25 mouse cellular contexts compared by ENCODE assay signal in genomic region chr6:136425956-136426355, GRCm38 (mm10). TPM values are rescaled to one million over a fixed set of nuclear protein-coding genes. Genes with fewer than 3 reads are reported as not detected.
DNase-seq lines count a peak whose midpoint lies in the region; ATAC-seq lines count a peak whose summit lies in the region.
"Had no signal": no experiment of that assay in that cellular context is flagged by ENCODE, and none has a peak within 500 bp of the region (broad histone marks: within the 10 kb centered on the region; RNA-seq: fewer than 3 reads in every experiment).

No protein-coding gene starts in this region.

- peak; percentile 63 for ATAC-seq in intestine, embryonic 16.5 days
- ATAC-seq in stomach, embryonic 15.5 days (ENCODE audit: insufficient read depth, low FRiP score, low read depth), result no peak
- no peak for ATAC-seq in midbrain, embryonic 13.5 days
- ATAC-seq: CD4-positive, CD25-positive, alpha-beta regulatory T cell, adult 4 months; forebrain, embryonic 15.5 days had no signal

- peak; percentile 44 for DNase-seq in urinary bladder, postnatal 14 days (ENCODE audit: low spot score)
- no peak for DNase-seq in urinary bladder, postnatal 25 days (ENCODE audit: low spot score)
- DNase-seq in cerebellum, adult 9-11 months, result no peak
- DNase-seq in cerebellum, adult 8-10 months, result no peak
- DNase-seq: adrenal gland, adult 2 months; adrenal gland, postnatal 14 days; cerebellum, adult 11 months; cerebellum, adult 2 months; cerebellum, postnatal 14 days; gastrocnemius, postnatal 36 days; kidney, adult 11 months had no signal

- H3K36me3 ChIP-seq in intestine, embryonic 16.5 days (ENCODE audit: control insufficient read depth, insufficient read depth, low read length), result no peaks in the 10 kb centered on the region
- H3K36me3 ChIP-seq in stomach, embryonic 15.5 days, result no peaks in the 10 kb centered on the region
- no peaks in the 10 kb centered on the region for H3K36me3 ChIP-seq in midbrain, embryonic 13.5 days
- H3K36me3 ChIP-seq: embryonic facial prominence, embryonic 12.5 days; embryonic facial prominence, embryonic 15.5 days; forebrain, embryonic 12.5 days; forebrain, embryonic 15.5 days; hindbrain, embryonic 12.5 days; hindbrain, embryonic 15.5 days had no signal

- H3K4me3 ChIP-seq in intestine, embryonic 16.5 days (ENCODE audit: low read length), result no peak overlapping the region
- no peak overlapping the region for H3K4me3 ChIP-seq in stomach, embryonic 15.5 days (replicated peaks)
- H3K4me3 ChIP-seq in midbrain, embryonic 13.5 days (replicated peaks), result no peak overlapping the region
- H3K4me3 ChIP-seq: embryonic facial prominence, embryonic 12.5 days; embryonic facial prominence, embryonic 15.5 days; forebrain, embryonic 12.5 days; forebrain, embryonic 15.5 days; hindbrain, embryonic 12.5 days; hindbrain, embryonic 15.5 days had no signal

- H3K4me2 ChIP-seq in intestine, embryonic 16.5 days (ENCODE audit: low read depth, low read length), result no peak overlapping the region
- no peak overlapping the region for H3K4me2 ChIP-seq in stomach, embryonic 15.5 days
- H3K4me2 ChIP-seq in midbrain, embryonic 13.5 days (replicated peaks), result no peak overlapping the region
- H3K4me2 ChIP-seq: embryonic facial prominence, embryonic 12.5 days; embryonic facial prominence, embryonic 15.5 days; forebrain, embryonic 12.5 days; forebrain, embryonic 15.5 days; heart, embryonic 11.5 days; hindbrain, embryonic 12.5 days; hindbrain, embryonic 15.5 days had no signal

- H3K9me3 ChIP-seq in intestine, embryonic 16.5 days (ENCODE audit: control insufficient read depth, low read length), result no peaks in the 10 kb centered on the region
- no peaks in the 10 kb centered on the region for H3K9me3 ChIP-seq in stomach, embryonic 15.5 days
- no peaks in the 10 kb centered on the region for H3K9me3 ChIP-seq in midbrain, embryonic 13.5 days
- H3K9me3 ChIP-seq: embryonic facial prominence, embryonic 12.5 days; embryonic facial prominence, embryonic 15.5 days; forebrain, embryonic 12.5 days; forebrain, embryonic 15.5 days; hindbrain, embryonic 12.5 days; hindbrain, embryonic 15.5 days had no signal

- H3K27ac ChIP-seq in intestine, embryonic 16.5 days (ENCODE audit: low read length), result no peak overlapping the region
- H3K27ac ChIP-seq in stomach, embryonic 15.5 days, result 0 out of 2 replicates have a peak overlapping the region, but pooled peaks have one; percentile 74
- no peak overlapping the region for H3K27ac ChIP-seq in midbrain, embryonic 13.5 days
- H3K27ac ChIP-seq: embryonic facial prominence, embryonic 12.5 days; forebrain, embryonic 12.5 days; forebrain, embryonic 15.5 days; hindbrain, embryonic 12.5 days; hindbrain, embryonic 15.5 days had no signal

- WGBS in intestine, embryonic 16.5 days, result 65% methylated on average over 5 of the region's 5 CpGs
- 68% methylated on average over 5 of the region's 5 CpGs for WGBS in stomach, embryonic 15.5 days
- WGBS in midbrain, embryonic 13.5 days, result 93% methylated on average over 5 of the region's 5 CpGs

- H3K4me1 ChIP-seq in intestine, embryonic 16.5 days (ENCODE audit: control insufficient read depth, insufficient read depth, low read length), result peaks cover 4% of the 10 kb centered on the region
- H3K4me1 ChIP-seq in stomach, embryonic 15.5 days, result peaks cover 4% of the 10 kb centered on the region; the same call in 1 of the 2 replicates
- H3K4me1 ChIP-seq in midbrain, embryonic 13.5 days (replicated peaks), result no peaks in the 10 kb centered on the region
- H3K4me1 ChIP-seq: embryonic facial prominence, embryonic 12.5 days; forebrain, embryonic 12.5 days; forebrain, embryonic 15.5 days; hindbrain, embryonic 12.5 days; hindbrain, embryonic 15.5 days had no signal

- H3K27me3 ChIP-seq in intestine, embryonic 16.5 days (replicated peaks; ENCODE audit: control insufficient read depth, insufficient read depth, low read length), result no peaks in the 10 kb centered on the region
- H3K27me3 ChIP-seq in stomach, embryonic 15.5 days (replicated peaks), result no peaks in the 10 kb centered on the region
- H3K27me3 ChIP-seq in midbrain, embryonic 13.5 days, result no peaks in the 10 kb centered on the region
- H3K27me3 ChIP-seq: embryonic facial prominence, embryonic 12.5 days; embryonic facial prominence, embryonic 15.5 days; forebrain, embryonic 12.5 days; forebrain, embryonic 15.5 days; hindbrain, embryonic 12.5 days; hindbrain, embryonic 15.5 days had no signal

- H3K9ac ChIP-seq in intestine, embryonic 16.5 days (ENCODE audit: low read depth, low read length), result no peak overlapping the region
- H3K9ac ChIP-seq in stomach, embryonic 15.5 days, result no peak overlapping the region
- H3K9ac ChIP-seq in midbrain, embryonic 13.5 days (replicated peaks), result no peak overlapping the region
- H3K9ac ChIP-seq: embryonic facial prominence, embryonic 12.5 days; embryonic facial prominence, embryonic 15.5 days; forebrain, embryonic 12.5 days; forebrain, embryonic 15.5 days; hindbrain, embryonic 12.5 days; hindbrain, embryonic 15.5 days had no signal

RNA-seq across cellular contexts. Expression of gene E330021D16Rik, which starts 10.6 kb away (rescaled TPM):
- not detected in 2 replicates for polyA plus RNA-seq in intestine, embryonic 16.5 days (2015; fragmentation: Nextera tagmentation; extraction: Ambion mirVana)
- 0.12 TPM in 1 of 2 replicates, not detected in the other for polyA plus RNA-seq in stomach, embryonic 15.5 days (2015; fragmentation: Nextera tagmentation; extraction: Ambion mirVana)
- polyA plus RNA-seq in midbrain, embryonic 13.5 days (2015; fragmentation: Nextera tagmentation; extraction: Ambion mirVana), result not detected in 2 replicates
- polyA plus RNA-seq: adrenal gland, adult 2 months; C2C12; cerebellum, adult 2 months; embryonic facial prominence, embryonic 12.5 days; embryonic facial prominence, embryonic 15.5 days; forebrain, embryonic 12.5 days; forebrain, embryonic 15.5 days; heart, embryonic 11.5 days; heart, embryonic 14.5 days; heart, postnatal 0 days; hindbrain, embryonic 12.5 days; hindbrain, embryonic 15.5 days had no signal
